Mouse (Mus musculus) liver, embryonic 16.5 days (tissue): Measurements from ENCODE around the gene Acaca. TPM values are rescaled to one million over a fixed set of nuclear protein-coding genes. Genes with fewer than 3 reads are reported as not detected.

Experiments
- ATAC-seq: fragments of 200-750 bp; cut with Nextera tagmentation; 2 replicates; pipeline ENCODE4 v1.8.0; 2017; ENCODE audit warnings: low read depth, mild to moderate bottlenecking, moderate number of reproducible peaks, moderate library complexity
- H3K27ac ChIP-seq: fragments of 300-500 bp; sonication (generic); 2 replicates; pipeline ENCODE4 v1.5.1; 2014; ENCODE audit warnings: mild to moderate bottlenecking, low read length
- H3K27me3 ChIP-seq: fragments of 300-500 bp; sonication (generic); 2 replicates; pipeline ENCODE4 v1.6.1; 2014; ENCODE audit warnings: low read depth, low read length, mixed read lengths; ENCODE audit not compliant: control insufficient read depth, insufficient read depth
- H3K36me3 ChIP-seq: fragments of 300-500 bp; sonication (generic); 2 replicates; pipeline ENCODE4 v1.6.1; 2014; ENCODE audit warnings: mild to moderate bottlenecking; ENCODE audit not compliant: control insufficient read depth, insufficient read depth
- H3K4me1 ChIP-seq: fragments of 300-500 bp; sonication (generic); 2 replicates; pipeline ENCODE4 v1.6.1; 2014; ENCODE audit warnings: low read depth, low read length, mixed read lengths; ENCODE audit not compliant: control insufficient read depth
- H3K4me2 ChIP-seq: fragments of 300-500 bp; sonication (generic); 2 replicates; pipeline ENCODE4 v1.6.1; 2014; ENCODE audit warnings: low read depth, low read length, mixed read lengths
- H3K4me3 ChIP-seq: fragments of 300-500 bp; sonication (generic); 2 replicates; pipeline ENCODE4 v1.5.1; 2014; ENCODE audit warnings: low read depth, mild to moderate bottlenecking, low read length
- H3K9ac ChIP-seq: fragments of 300-500 bp; sonication (generic); 2 replicates; pipeline ENCODE4 v1.6.1; 2014; ENCODE audit warnings: low read depth, low read length
- H3K9me3 ChIP-seq: fragments of 300-500 bp; sonication (generic); replicated peaks from 2 replicates; pipeline ENCODE4 v1.6.1; 2016; ENCODE audit warnings: low read length; ENCODE audit not compliant: control insufficient read depth
- WGBS: fragments of 180-500 bp; shearing (Covaris S2); extraction: QIAGEN DNeasy Blood & Tissue Kit; methylation state at CpG from one replicate; pipeline ENCODE4 v1.1.7; 2014; ENCODE audit not compliant: insufficient replicate concordance; 5-methylcytosine and 5-hydroxymethylcytosine counted together
- polyA plus RNA-seq: library from polyadenylated mRNA; unstranded; fragments of >200 nt; fragmentation: Nextera tagmentation; extraction: Ambion mirVana; gene quantifications from 2 replicates; pipeline ENCODE4 v1.2.1, GENCODE M21; 2015

Acaca gene
- polyA plus RNA-seq, 1 experiment from 2014 or later, result 6.7 TPM

DNA sequence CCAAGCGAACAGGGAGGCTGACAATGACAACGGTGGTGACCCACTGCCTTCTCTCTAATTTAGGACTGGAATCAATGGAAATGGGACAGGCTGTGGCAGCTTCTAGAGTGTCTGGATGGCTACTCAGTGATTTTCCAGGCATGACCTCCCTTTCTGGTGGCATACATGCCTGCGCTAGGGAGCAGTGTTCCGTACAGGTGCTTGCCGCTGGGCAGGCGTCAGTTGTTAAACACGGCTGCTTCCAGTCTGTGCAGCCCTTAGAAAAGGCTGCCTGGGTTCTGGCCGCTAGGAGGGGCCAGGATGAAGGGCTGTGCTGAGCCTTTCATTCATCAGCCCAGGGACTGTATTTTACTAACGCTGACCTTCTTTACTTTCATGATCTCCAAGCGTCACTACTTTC is 63.8 kb downstream of the Acaca start:
- Histone ChIP-seq H3K4me2 (no peak overlapping the region), H3K9ac (no peak overlapping the region), H3K27me3 (no peaks in the 10 kb centered on the region), H3K9me3 (no peaks in the 10 kb centered on the region), H3K27ac (no peak overlapping the region), H3K4me3 (no peak overlapping the region), H3K36me3 (peaks cover 3% of the 10 kb centered on the region; the same call in 1 of the 2 replicates), H3K4me1 (peaks cover 4% of the 10 kb centered on the region)
- no peak for ATAC-seq
- 80% methylated on average over 10 of the region's 10 CpGs for WGBS

DNA sequence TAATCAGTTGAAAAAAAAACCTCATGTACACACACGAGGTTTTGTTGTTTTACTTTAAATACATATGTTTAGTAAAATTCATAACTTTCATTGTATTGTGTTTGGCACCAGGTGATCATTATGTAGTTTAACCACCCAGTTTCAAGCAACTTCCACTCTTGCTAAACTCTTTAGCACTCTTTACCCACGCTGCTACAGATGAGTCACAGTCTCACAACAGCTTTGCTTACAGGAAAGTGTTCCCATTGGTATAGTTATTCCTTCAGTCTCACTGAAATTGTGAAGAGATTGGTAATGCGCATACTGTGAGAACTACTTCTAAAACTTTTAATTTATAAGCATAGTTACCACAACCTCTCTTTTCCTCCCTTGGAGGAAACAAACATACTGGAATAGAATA is 65.3 kb downstream of the Acaca start:
- H3K9ac ChIP-seq, result no peak overlapping the region
- 77% methylated on average over 3 of the region's 3 CpGs for WGBS
- H3K36me3 ChIP-seq, result peaks cover 3% of the 10 kb centered on the region; the same call in 1 of the 2 replicates
- no peak overlapping the region for H3K4me2 ChIP-seq
- ATAC-seq, result no peak
- no peak overlapping the region for H3K27ac ChIP-seq
- H3K9me3 ChIP-seq, result no peaks in the 10 kb centered on the region
- no peaks in the 10 kb centered on the region for H3K27me3 ChIP-seq
- H3K4me3 ChIP-seq, result no peak overlapping the region
- peaks cover 4% of the 10 kb centered on the region for H3K4me1 ChIP-seq

DNA sequence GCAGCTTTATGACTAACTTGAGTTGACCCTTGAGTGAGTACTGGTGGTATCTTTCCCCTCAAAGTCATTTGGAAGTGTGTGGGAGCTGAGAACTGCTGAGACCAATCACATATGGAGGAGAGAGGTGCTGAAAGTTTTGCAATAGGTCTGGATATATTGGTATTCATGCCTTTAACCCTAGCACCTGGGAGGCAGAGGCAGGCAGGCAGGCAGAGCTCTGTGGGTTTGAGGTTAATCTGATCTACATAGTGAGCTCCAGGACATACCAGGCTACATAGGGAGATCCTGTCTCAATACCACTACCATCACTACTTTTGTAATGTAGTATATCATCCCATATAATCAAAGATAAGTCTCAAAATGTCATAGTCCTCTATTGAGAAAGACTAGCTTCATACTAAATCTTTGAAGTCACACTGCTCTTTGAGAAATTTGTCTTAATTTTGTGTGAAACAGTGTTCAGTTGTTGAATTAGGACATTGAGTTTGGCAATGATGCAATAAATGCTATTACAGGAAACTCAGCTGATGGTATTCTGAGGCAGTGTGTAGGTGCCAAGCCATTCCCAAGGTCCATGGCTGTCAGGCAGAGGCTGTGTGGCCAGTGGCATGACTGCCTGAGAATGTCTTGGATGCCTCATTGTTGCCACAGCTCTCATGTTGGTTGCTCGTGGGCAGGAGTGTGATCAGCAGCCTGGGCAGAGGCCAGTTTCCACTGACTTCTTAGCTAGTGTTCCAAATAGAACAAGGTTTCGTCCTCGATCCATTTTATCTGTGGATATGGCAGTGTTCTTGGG is 68.3 kb downstream of the Acaca start:
- no peaks in the 10 kb centered on the region for H3K9me3 ChIP-seq
- H3K27ac ChIP-seq, result no peak overlapping the region
- 84% methylated on average over 3 of the region's 3 CpGs for WGBS
- no peak overlapping the region for H3K4me2 ChIP-seq
- H3K4me3 ChIP-seq, result no peak overlapping the region
- no peak for ATAC-seq
- no peaks in the 10 kb centered on the region for H3K27me3 ChIP-seq
- peaks cover 4% of the 10 kb centered on the region for H3K4me1 ChIP-seq
- no peak overlapping the region for H3K9ac ChIP-seq
- peaks cover 3% of the 10 kb centered on the region; the same call in 1 of the 2 replicates for H3K36me3 ChIP-seq

GRCm38 (mm10) chr11:84205776-84206175 is 76.3 kb downstream of the Acaca start:
- no peak overlapping the region for H3K4me2 ChIP-seq
- 46% methylated on average over 4 of the region's 4 CpGs for WGBS
- no peak overlapping the region for H3K27ac ChIP-seq
- H3K36me3 ChIP-seq, result no peaks in the 10 kb centered on the region
- no peaks in the 10 kb centered on the region for H3K27me3 ChIP-seq
- H3K9me3 ChIP-seq, result no peaks in the 10 kb centered on the region
- no peak for ATAC-seq
- H3K4me1 ChIP-seq, result no peaks in the 10 kb centered on the region
- H3K4me3 ChIP-seq, result no peak overlapping the region
- no peak overlapping the region for H3K9ac ChIP-seq

- no peaks in the 10 kb centered on the region for H3K9me3 ChIP-seq
- no peak for ATAC-seq
- no peak overlapping the region for H3K4me3 ChIP-seq
- no peak overlapping the region for H3K9ac ChIP-seq
- H3K27ac ChIP-seq, result no peak overlapping the region
- no peaks in the 10 kb centered on the region for H3K27me3 ChIP-seq
- H3K4me2 ChIP-seq, result no peak overlapping the region
- WGBS, result 84% methylated on average over 6 of the region's 6 CpGs
- no peaks in the 10 kb centered on the region for H3K4me1 ChIP-seq
- H3K36me3 ChIP-seq, result no peaks in the 10 kb centered on the region
Measured at GRCm38 (mm10) chr11:84210876-84211275, 81.4 kb downstream of the Acaca start.

DNA sequence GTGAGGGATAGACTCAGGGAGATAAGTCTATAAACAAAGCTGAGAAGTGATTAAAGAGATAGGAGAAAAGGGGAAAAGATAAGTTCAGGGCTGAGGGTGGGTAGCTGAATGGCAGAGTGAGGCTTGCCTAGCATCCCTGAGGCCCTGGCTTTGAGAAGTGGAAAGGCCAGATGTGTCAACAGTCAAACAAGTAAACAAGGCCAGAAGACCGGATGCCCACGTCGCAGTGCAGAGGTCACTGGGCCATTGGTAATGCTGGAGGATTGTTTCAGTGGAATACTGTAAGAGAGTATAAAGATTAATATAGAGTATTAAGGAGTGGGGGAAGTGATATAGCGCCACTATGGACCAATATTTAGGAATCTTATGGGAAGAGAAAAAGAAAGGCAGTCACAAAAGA is 89.5 kb downstream of the Acaca start:
- 0 out of 2 replicates have a peak, but pooled peaks have one; percentile 64 for ATAC-seq
- H3K4me1 ChIP-seq, result peaks cover 3% of the 10 kb centered on the region
- peaks cover 2% of the 10 kb centered on the region; the same call in 1 of the 2 replicates for H3K36me3 ChIP-seq
- H3K4me3 ChIP-seq, result no peak overlapping the region
- H3K27me3 ChIP-seq, result no peaks in the 10 kb centered on the region
- no peak overlapping the region for H3K27ac ChIP-seq
- WGBS, result 71% methylated on average over 4 of the region's 4 CpGs
- no peaks in the 10 kb centered on the region for H3K9me3 ChIP-seq
- H3K4me2 ChIP-seq, result no peak overlapping the region
- no peak overlapping the region for H3K9ac ChIP-seq

DNA sequence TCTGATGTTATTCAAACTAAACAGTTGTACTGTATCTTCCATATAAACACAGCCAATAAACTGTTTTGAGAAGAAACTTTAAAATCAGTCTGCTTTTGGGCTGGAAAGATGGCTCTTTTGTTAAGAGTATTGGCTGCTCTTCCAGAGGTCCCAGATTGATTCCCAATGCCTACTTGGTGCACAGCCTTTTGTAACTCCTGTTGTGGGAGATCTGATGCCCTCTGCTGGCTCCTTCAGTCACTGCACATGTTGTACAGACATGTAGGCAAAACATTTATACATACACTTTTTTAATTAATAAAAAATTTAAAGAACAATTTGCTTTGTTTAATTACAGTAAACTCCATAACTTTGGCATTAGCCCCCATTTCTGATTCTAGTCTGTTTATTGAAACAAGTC is 114.1 kb downstream of the Acaca start:
- Histone ChIP-seq H3K9me3 (no peaks in the 10 kb centered on the region), H3K9ac (no peak overlapping the region), H3K27me3 (no peaks in the 10 kb centered on the region), H3K4me3 (no peak overlapping the region), H3K4me2 (no peak overlapping the region), H3K4me1 (no peaks in the 10 kb centered on the region), H3K36me3 (no peaks in the 10 kb centered on the region), H3K27ac (no peak overlapping the region)
- no peak for ATAC-seq

DNA sequence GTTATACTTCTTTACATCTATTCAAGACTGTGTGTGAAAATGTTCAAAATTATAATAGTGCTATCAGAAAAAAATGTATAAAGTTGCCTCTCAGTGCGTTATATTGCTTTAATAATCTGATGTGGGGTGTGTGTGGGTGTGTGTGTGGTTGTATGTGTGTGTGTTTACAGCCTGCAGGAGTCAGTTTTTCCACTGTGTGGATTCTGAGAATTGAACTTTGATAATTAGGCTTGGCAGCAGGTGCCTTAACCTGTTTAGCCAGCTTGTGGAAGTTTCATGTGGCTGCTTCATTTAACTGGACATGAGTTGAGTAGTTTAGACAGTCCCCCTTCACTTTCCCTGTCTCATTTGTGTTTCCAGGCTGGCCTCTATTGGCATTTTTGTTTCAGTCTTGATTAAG is 117.9 kb downstream of the Acaca start:
- Histone ChIP-seq H3K9ac (no peak overlapping the region), H3K9me3 (no peaks in the 10 kb centered on the region), H3K4me3 (no peak overlapping the region), H3K4me1 (no peaks in the 10 kb centered on the region), H3K36me3 (peaks cover 2% of the 10 kb centered on the region; the same call in 1 of the 2 replicates), H3K4me2 (no peak overlapping the region), H3K27ac (no peak overlapping the region), H3K27me3 (no peaks in the 10 kb centered on the region)
- ATAC-seq, result no peak
- WGBS, result 66% methylated on average over 1 of the region's 1 CpGs

DNA sequence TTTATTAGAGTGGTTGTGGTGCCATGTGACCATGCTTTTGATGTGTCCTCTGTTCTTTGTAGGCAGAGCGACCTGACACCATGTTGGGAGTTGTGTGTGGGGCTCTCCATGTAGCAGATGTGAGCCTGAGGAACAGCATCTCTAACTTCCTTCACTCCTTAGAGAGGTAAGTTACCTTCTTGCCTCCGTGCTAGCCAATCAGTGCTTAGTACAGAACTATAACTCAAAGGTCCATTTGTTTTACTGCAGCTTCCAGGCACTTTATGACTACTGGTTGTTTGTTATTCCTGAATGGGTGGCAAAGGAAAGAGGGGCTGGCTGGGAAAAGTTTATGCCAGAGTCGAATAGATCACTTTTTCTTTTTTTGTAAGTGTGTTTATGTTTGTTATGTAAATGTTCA is 121.7 kb downstream of the Acaca start:
- Histone ChIP-seq H3K27ac (no peak overlapping the region), H3K36me3 (peaks cover 2% of the 10 kb centered on the region; the same call in 1 of the 2 replicates), H3K4me2 (no peak overlapping the region), H3K9ac (no peak overlapping the region), H3K27me3 (no peaks in the 10 kb centered on the region), H3K4me1 (no peaks in the 10 kb centered on the region), H3K4me3 (no peak overlapping the region), H3K9me3 (no peaks in the 10 kb centered on the region)
- no peak for ATAC-seq
- WGBS, result 69% methylated on average over 3 of the region's 3 CpGs
